Mouse (Mus musculus): ENCODE results near the gene Anxa2. TPM values are rescaled to one million over a fixed set of nuclear protein-coding genes. Genes with fewer than 3 reads are reported as not detected.

Anxa2 gene
- total RNA-seq, 1 experiment, result 344 TPM

DNA sequence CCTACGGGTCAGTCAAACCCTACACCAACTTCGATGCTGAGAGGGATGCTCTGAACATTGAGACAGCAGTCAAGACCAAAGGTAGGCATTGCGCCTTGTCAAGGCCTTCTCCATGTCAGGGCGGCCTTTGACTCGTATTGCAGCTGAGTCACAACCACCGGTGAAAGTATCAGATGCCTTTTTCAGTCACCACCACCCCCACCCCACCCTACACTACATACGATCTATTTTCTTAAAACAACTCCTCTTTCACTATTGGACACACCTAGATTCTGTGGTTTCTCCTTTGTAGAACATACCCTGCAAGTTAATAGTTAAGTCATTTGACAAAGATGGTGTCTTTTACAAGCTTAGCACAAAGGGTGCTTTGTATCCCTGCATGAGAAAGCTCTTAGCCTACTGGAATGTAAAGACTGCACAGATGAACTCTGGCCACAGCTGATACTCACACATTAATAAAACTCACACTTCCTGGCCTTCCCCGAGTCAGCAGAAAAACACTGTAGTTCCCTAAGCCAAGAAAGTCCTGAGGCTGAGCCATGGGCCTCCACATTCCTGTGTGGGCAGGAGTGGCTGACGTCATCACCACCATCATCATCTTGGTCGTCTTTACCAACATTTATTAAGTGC lies 14.0 kb downstream of the Anxa2 start:
- H3K4me1 ChIP-seq (ENCODE audit: control insufficient read depth in 2 of 2, insufficient read depth in 2 of 2, low read length in 2 of 2, poor library complexity in 1 of 2), result peaks cover 2 to 11% of the 10 kb centered on the region in 2 experiments; a peak in 3 of 4 replicates
- DNase-seq (ENCODE audit: low read depth, low spot score), result no peak
- H3K4me3 ChIP-seq (ENCODE audit: insufficient read depth in 1 of 2, low read depth in 1 of 2, low read length in 2 of 2, poor library complexity in 1 of 2, severe bottlenecking in 1 of 2), result no peak overlapping the region
- in situ Hi-C loops (cut with MboI; ENCODE audit: low sequenced_read_pairs in 2 of 2, unreplicated experiment in 2 of 2), result no loop called here
- peaks cover 2% of the 10 kb centered on the region; the same call in 1 of the 2 replicates for H3K36me3 ChIP-seq (ENCODE audit: control insufficient read depth, insufficient read depth, low read length, poor library complexity, severe bottlenecking)
- H3K9me3 ChIP-seq (ENCODE audit: control insufficient read depth, insufficient read depth, low read depth, low read length), result no peaks in the 10 kb centered on the region
- no peak overlapping the region for H3K9ac ChIP-seq (ENCODE audit: insufficient read depth, low read depth, low read length, poor library complexity, severe bottlenecking)
- peak; percentile 43; the same call in 1 of the 2 replicates for TF ChIP-seq MAFK (IDR thresholded peaks at IDR 0.05; ENCODE audit: insufficient read depth, low read depth, low read length)
- TF ChIP-seq CHD2 (IDR thresholded peaks at IDR 0.05; ENCODE audit: low read depth, low read length), result no peak
- no peak overlapping the region for H3K27ac ChIP-seq (ENCODE audit: insufficient read depth, low read depth, low read length, poor library complexity, severe bottlenecking)

GRCm38 (mm10) chr9:69468991-69469390 lies 15.6 kb downstream of the Anxa2 start:
- H3K9me3 ChIP-seq (ENCODE audit: control insufficient read depth, insufficient read depth, low read depth, low read length), result no peaks in the 10 kb centered on the region
- peaks cover 2 to 11% of the 10 kb centered on the region in 2 experiments; a peak in 3 of 4 replicates for H3K4me1 ChIP-seq (ENCODE audit: control insufficient read depth in 2 of 2, insufficient read depth in 2 of 2, low read length in 2 of 2, poor library complexity in 1 of 2)
- in situ Hi-C loops (cut with MboI; ENCODE audit: low sequenced_read_pairs in 2 of 2, unreplicated experiment in 2 of 2), result no loop called here
- no peak overlapping the region for H3K4me3 ChIP-seq (ENCODE audit: insufficient read depth in 1 of 2, low read depth in 1 of 2, low read length in 2 of 2, poor library complexity in 1 of 2, severe bottlenecking in 1 of 2)
- H3K36me3 ChIP-seq (ENCODE audit: control insufficient read depth, insufficient read depth, low read length, poor library complexity, severe bottlenecking), result peaks cover 2% of the 10 kb centered on the region; the same call in 1 of the 2 replicates
- H3K9ac ChIP-seq (ENCODE audit: insufficient read depth, low read depth, low read length, poor library complexity, severe bottlenecking), result no peak overlapping the region
- DNase-seq (ENCODE audit: low read depth, low spot score), result peak; percentile 75
- TF ChIP-seq ZC3H11A (IDR thresholded peaks at IDR 0.05; ENCODE audit: borderline replicate concordance, low read depth, low read length), result no peak
- no peak for TF ChIP-seq CHD2 (IDR thresholded peaks at IDR 0.05; ENCODE audit: low read depth, low read length)
- no peak for TF ChIP-seq ZNF384 (IDR thresholded peaks at IDR 0.05; ENCODE audit: low read depth, low read length)
- no peak for TF ChIP-seq MAFK (IDR thresholded peaks at IDR 0.05; ENCODE audit: insufficient read depth, low read depth, low read length)
- no peak for TF ChIP-seq HCFC1 (IDR thresholded peaks at IDR 0.05; ENCODE audit: borderline replicate concordance, insufficient read depth, low read length)
- no peak overlapping the region for H3K27ac ChIP-seq (ENCODE audit: insufficient read depth, low read depth, low read length, poor library complexity, severe bottlenecking)

DNA sequence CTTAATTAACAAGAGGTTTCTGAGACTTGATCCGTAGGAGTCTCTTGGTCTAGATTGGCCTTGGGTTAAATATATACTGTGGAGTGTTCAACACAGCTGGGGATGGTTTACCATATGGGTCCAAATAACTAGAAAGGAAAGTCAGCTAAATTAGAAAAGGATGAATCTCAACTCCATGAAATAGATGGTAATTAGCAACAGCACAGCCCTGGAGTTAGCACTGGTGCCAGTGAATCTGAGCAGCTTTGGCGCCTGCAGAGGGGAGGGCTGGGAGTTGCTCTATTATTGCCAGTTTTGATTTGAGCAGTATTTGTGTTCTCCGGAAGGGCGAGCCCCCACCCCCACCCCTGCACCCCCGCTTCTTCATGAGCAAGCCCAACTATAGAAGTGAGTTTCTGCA lies 16.9 kb downstream of the Anxa2 start:
- no peak overlapping the region for H3K4me3 ChIP-seq (ENCODE audit: insufficient read depth in 1 of 2, low read depth in 1 of 2, low read length in 2 of 2, poor library complexity in 1 of 2, severe bottlenecking in 1 of 2)
- DNase-seq (ENCODE audit: low read depth, low spot score), result no peak
- H3K4me1 ChIP-seq (ENCODE audit: control insufficient read depth in 2 of 2, insufficient read depth in 2 of 2, low read length in 2 of 2, poor library complexity in 1 of 2), result peaks cover 2 to 11% of the 10 kb centered on the region in 2 experiments; a peak in 3 of 4 replicates
- H3K36me3 ChIP-seq (ENCODE audit: control insufficient read depth, insufficient read depth, low read length, poor library complexity, severe bottlenecking), result peaks cover 2% of the 10 kb centered on the region; the same call in 1 of the 2 replicates
- H3K9me3 ChIP-seq (ENCODE audit: control insufficient read depth, insufficient read depth, low read depth, low read length), result no peaks in the 10 kb centered on the region
- no peak overlapping the region for H3K27ac ChIP-seq (ENCODE audit: insufficient read depth, low read depth, low read length, poor library complexity, severe bottlenecking)
- H3K9ac ChIP-seq (ENCODE audit: insufficient read depth, low read depth, low read length, poor library complexity, severe bottlenecking), result no peak overlapping the region
- TF ChIP-seq MAFK (IDR thresholded peaks at IDR 0.05; ENCODE audit: insufficient read depth, low read depth, low read length), result no peak
- TF ChIP-seq CHD2 (IDR thresholded peaks at IDR 0.05; ENCODE audit: low read depth, low read length), result no peak
- no peak for TF ChIP-seq HCFC1 (IDR thresholded peaks at IDR 0.05; ENCODE audit: borderline replicate concordance, insufficient read depth, low read length)
- TF ChIP-seq ZNF384 (IDR thresholded peaks at IDR 0.05; ENCODE audit: low read depth, low read length), result no peak
- no peak for TF ChIP-seq ZC3H11A (IDR thresholded peaks at IDR 0.05; ENCODE audit: borderline replicate concordance, low read depth, low read length)
- in situ Hi-C loops (cut with MboI; ENCODE audit: low sequenced_read_pairs in 2 of 2, unreplicated experiment in 2 of 2), result no loop called here

GRCm38 (mm10) chr9:69470921-69471320 lies 17.5 kb downstream of the Anxa2 start:
- Histone ChIP-seq H3K27ac (ENCODE audit: insufficient read depth, low read depth, low read length, poor library complexity, severe bottlenecking) (no peak overlapping the region), H3K4me3 (ENCODE audit: insufficient read depth in 1 of 2, low read depth in 1 of 2, low read length in 2 of 2, poor library complexity in 1 of 2, severe bottlenecking in 1 of 2) (no peak overlapping the region)
- in situ Hi-C loops (cut with MboI; ENCODE audit: low sequenced_read_pairs in 2 of 2, unreplicated experiment in 2 of 2), result no loop called here

More at GRCm38 (mm10) chr9:69470921-69471320, 17.5 kb downstream of the Anxa2 start:
- TF ChIP-seq MAFK (IDR thresholded peaks at IDR 0.05; ENCODE audit: insufficient read depth, low read depth, low read length) (no peak), ZNF384 (IDR thresholded peaks at IDR 0.05; ENCODE audit: low read depth, low read length) (no peak), HCFC1 (IDR thresholded peaks at IDR 0.05; ENCODE audit: borderline replicate concordance, insufficient read depth, low read length) (no peak), CHD2 (IDR thresholded peaks at IDR 0.05; ENCODE audit: low read depth, low read length) (no peak), ZC3H11A (IDR thresholded peaks at IDR 0.05; ENCODE audit: borderline replicate concordance, low read depth, low read length) (no peak)
- Histone ChIP-seq H3K9ac (ENCODE audit: insufficient read depth, low read depth, low read length, poor library complexity, severe bottlenecking) (no peak overlapping the region), H3K4me1 (ENCODE audit: control insufficient read depth in 2 of 2, insufficient read depth in 2 of 2, low read length in 2 of 2, poor library complexity in 1 of 2) (peaks cover 2 to 11% of the 10 kb centered on the region in 2 experiments; a peak in 3 of 4 replicates), H3K36me3 (ENCODE audit: control insufficient read depth, insufficient read depth, low read length, poor library complexity, severe bottlenecking) (peaks cover 2% of the 10 kb centered on the region; the same call in 1 of the 2 replicates), H3K9me3 (ENCODE audit: control insufficient read depth, insufficient read depth, low read depth, low read length) (no peaks in the 10 kb centered on the region)
- no peak for DNase-seq (ENCODE audit: low read depth, low spot score)
